Mouse (Mus musculus): ENCODE measurements at regions not wholly inside any gene's neighbourhood (a gene's known extent, or its start where the extent isn't known, plus 50 kb on each side); places are given as distances from the start of the nearest gene placed in this dataset.

DNA sequence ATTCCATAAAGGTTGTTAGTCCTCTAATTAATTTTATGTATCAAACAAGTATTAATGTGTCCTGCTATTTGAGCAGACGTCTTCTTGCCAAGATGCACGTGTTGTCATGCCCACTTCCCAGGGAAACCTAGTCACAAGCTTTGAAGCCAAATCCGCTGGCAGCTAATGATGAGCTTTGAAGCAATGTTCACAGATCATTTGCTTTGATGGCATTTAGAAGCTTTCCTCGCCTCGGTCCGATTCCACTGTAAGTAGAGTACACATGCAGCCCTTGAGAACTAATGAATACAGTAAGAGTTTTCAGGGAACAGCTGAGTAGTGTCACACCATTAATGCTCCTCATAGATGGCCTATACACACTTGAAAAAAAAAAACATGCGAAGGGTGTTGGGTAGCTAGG is 81.8 kb downstream of the Etaa1 start:
- H3K4me2 ChIP-seq = no peak overlapping the region
- no peaks in the 10 kb centered on the region for H3K9me3 ChIP-seq
- no peaks in the 10 kb centered on the region for H3K27me3 ChIP-seq
- no peaks in the 10 kb centered on the region for H3K4me1 ChIP-seq
- H3K4me3 ChIP-seq = no peak overlapping the region
- H3K36me3 ChIP-seq = no peaks in the 10 kb centered on the region
- ATAC-seq (ENCODE audit: insufficient number of reproducible peaks, insufficient read depth, low FRiP score, low TSS enrichment, low read depth) = no peak
- no peak overlapping the region for H3K9ac ChIP-seq
- no peak overlapping the region for H3K27ac ChIP-seq
- WGBS = 78% methylated on average over 7 of the region's 7 CpGs

DNA sequence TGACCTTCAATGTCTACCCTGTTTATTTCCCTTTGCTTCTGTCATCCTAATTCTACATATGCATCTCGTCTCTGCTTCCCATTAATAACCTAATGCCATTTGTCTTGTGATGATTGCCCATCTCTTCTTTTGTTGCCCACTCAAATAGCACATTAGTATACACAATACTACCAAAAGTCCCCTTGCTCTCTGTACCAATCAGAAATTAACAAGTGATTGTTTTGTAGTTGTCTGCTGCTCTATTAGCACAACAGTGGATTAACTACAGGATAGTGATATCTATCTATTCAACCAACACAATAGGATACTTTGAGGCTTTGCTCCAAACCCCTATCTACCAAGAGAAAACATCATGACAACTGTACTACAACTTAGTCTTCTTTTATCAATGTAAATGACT is 70.4 kb downstream of the Etaa1 start:
- Histone ChIP-seq H3K4me1 (no peaks in the 10 kb centered on the region), H3K27ac (no peak overlapping the region), H3K9me3 (no peaks in the 10 kb centered on the region), H3K4me3 (no peak overlapping the region), H3K36me3 (no peaks in the 10 kb centered on the region), H3K27me3 (no peaks in the 10 kb centered on the region), H3K9ac (no peak overlapping the region), H3K4me2 (no peak overlapping the region)
- no peak for ATAC-seq (ENCODE audit: insufficient number of reproducible peaks, insufficient read depth, low FRiP score, low TSS enrichment, low read depth)
- WGBS = 77% methylated on average over 1 of the region's 1 CpGs

Data from embryonic facial prominence, embryonic 13.5 days (tissue).